Mouse (Mus musculus): Measurements from ENCODE around the gene Nudt1. TPM values are rescaled to one million over a fixed set of nuclear protein-coding genes. Genes with fewer than 3 reads are reported as not detected.

Gene Nudt1
- polyA plus RNA-seq, 1 experiment from 2014 or later = 22.4 TPM

DNA sequence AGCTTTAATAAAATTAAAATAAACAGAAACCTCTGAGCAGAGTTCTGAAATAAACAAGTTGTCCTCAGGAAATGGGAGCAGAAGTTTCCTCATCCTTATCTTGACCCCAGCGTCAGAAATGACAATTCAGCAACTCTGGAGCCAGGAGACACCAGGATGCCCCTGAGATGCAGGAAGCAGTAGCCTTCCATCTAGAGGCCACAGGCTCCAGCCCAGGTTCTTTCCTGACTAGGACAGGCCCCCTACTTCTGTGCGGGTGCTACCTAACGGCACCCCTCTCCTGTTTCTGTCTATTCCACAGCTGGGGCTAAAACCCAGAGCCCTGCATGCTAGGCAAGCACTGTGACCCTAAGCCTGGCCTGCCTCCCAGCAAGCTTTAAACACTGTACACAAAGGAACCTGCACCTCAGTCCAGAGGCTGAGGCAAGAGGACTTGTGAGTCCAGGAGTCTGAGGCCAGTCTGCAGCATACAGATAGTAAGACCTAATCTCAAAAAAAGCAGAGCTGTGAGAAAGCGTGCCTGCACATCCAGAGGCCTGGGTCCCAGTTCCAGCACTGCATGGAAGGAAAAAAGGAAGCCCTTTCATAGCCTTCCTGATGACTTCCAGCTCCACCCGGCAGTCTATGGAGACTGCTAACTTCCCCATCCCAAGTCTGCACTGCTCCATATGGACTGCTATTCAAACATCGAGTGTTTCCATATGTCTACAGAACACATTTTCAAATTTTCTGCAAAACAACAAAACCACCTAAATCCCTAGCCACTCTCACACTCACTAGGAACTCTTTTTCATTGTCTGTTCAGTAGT, 49.2 kb downstream of the Nudt1 start:
- no peaks in the 10 kb centered on the region for H3K36me3 ChIP-seq
- H3K4me1 ChIP-seq (replicated peaks) = peaks cover 6% of the 10 kb centered on the region
- no peak overlapping the region for H3K4me3 ChIP-seq
- peak overlapping the region; percentile 60; the same call in 1 of the 2 replicates for H3K27ac ChIP-seq
- no peak for ATAC-seq (replicated peaks; ENCODE audit: insufficient number of reproducible peaks, insufficient read depth, low FRiP score, low read depth)
- H3K27me3 ChIP-seq = no peaks in the 10 kb centered on the region
- no peaks in the 10 kb centered on the region for H3K9me3 ChIP-seq (replicated peaks)
- H3K4me2 ChIP-seq = no peak overlapping the region
- WGBS = 47% methylated on average over 6 of the region's 6 CpGs
- no peak overlapping the region for H3K9ac ChIP-seq

DNA sequence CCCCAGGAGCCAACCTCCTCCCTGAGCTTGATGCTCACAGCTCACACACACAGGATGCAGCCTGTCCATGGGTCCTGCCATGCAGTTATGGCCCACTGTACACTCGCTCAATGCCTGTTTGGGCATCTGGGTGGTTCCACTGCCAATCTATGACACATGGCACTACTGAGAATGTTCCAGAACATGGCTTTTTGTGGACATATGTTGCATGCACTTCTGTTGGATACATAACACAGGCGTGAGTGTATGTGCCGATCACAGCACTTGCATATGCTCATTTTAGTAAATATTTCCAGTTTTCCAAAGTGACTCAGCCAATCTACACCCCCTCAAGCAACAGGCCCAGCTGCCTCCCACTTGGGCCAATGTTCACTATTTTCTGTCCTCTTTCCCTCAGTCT, 50.2 kb downstream of the Nudt1 start:
- ATAC-seq (replicated peaks; ENCODE audit: insufficient number of reproducible peaks, insufficient read depth, low FRiP score, low read depth) = no peak
- Histone ChIP-seq H3K36me3 (no peaks in the 10 kb centered on the region), H3K4me2 (no peak overlapping the region), H3K4me1 (replicated peaks) (peaks cover 6% of the 10 kb centered on the region), H3K4me3 (no peak overlapping the region), H3K9me3 (replicated peaks) (no peaks in the 10 kb centered on the region), H3K27ac (no peak overlapping the region), H3K27me3 (no peaks in the 10 kb centered on the region), H3K9ac (no peak overlapping the region)
- 83% methylated on average over 3 of the region's 3 CpGs for WGBS

DNA sequence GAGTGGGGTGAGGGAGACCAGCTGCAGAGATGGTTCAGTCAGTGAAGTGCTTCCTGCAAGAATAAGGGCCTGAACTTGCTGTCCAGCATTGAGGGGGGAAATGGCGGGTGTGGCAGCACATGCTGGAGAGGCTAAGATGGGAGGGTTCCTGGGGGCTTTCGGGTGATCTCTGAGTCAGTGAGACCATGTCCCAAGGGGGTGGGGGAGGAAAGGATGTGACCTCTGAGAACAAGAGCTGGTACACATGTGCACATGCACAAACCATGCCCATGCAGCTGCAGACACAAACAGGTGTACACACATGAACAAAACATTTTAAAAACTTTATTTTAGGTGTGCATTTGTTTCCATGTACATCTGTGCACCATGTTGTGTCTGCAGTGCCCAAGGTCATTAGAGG, 52.3 kb downstream of the Nudt1 start:
- 69% methylated on average over 2 of the region's 2 CpGs for WGBS
- Histone ChIP-seq H3K27me3 (no peaks in the 10 kb centered on the region), H3K36me3 (no peaks in the 10 kb centered on the region), H3K4me2 (no peak overlapping the region), H3K4me3 (no peak overlapping the region), H3K27ac (no peak overlapping the region), H3K4me1 (replicated peaks) (peaks cover 15% of the 10 kb centered on the region), H3K9me3 (replicated peaks) (no peaks in the 10 kb centered on the region), H3K9ac (no peak overlapping the region)
- no peak for ATAC-seq (replicated peaks; ENCODE audit: insufficient number of reproducible peaks, insufficient read depth, low FRiP score, low read depth)

- H3K9me3 ChIP-seq (replicated peaks) = no peaks in the 10 kb centered on the region
- ATAC-seq (replicated peaks; ENCODE audit: insufficient number of reproducible peaks, insufficient read depth, low FRiP score, low read depth) = no peak
- 39% methylated on average over 3 of the region's 3 CpGs for WGBS
Observed at GRCm38 (mm10) chr5:140374226-140374625, 52.8 kb downstream of the Nudt1 start.

DNA sequence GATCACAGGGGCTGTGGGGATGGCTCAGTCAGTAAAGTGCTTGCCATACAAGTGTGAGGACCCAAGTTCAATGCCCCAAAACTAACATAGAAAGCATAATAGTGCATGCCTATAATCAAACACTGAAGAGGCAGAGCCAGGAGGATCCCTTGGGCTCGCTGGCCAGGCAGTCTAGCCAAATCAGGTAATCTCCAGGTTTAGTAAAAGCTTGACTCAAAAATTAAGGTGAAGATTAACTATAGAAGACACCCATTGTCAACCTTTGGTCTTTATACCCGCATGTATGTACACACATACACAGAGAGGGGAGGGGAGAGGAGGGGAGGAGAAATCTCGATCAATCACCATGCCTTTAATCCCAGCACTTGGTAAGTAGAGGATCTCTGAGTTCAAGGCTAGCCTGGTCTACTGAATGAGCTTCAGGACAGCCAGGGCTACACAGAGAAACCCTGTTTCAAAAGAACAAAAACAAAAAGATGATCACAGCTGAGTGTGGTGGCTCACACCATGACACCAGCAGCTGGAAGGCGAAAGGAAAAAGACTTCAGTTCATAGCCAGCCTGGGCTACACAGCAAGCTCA, 53.9 kb downstream of the Nudt1 start:
- H3K4me1 ChIP-seq (replicated peaks) = peaks cover 22% of the 10 kb centered on the region
- H3K27ac ChIP-seq = no peak overlapping the region
- H3K36me3 ChIP-seq = no peaks in the 10 kb centered on the region
- H3K4me2 ChIP-seq = no peak overlapping the region
- H3K9me3 ChIP-seq (replicated peaks) = no peaks in the 10 kb centered on the region
- H3K4me3 ChIP-seq = no peak overlapping the region
- no peaks in the 10 kb centered on the region for H3K27me3 ChIP-seq
- no peak for ATAC-seq (replicated peaks; ENCODE audit: insufficient number of reproducible peaks, insufficient read depth, low FRiP score, low read depth)
- no peak overlapping the region for H3K9ac ChIP-seq
- WGBS = 91% methylated on average over 4 of the region's 4 CpGs

More at GRCm38 (mm10) chr5:140374226-140374625, 52.8 kb downstream of the Nudt1 start:
- Histone ChIP-seq H3K27ac (no peak overlapping the region), H3K4me2 (no peak overlapping the region), H3K27me3 (no peaks in the 10 kb centered on the region), H3K4me3 (no peak overlapping the region), H3K36me3 (no peaks in the 10 kb centered on the region), H3K9ac (no peak overlapping the region), H3K4me1 (replicated peaks) (peaks cover 18% of the 10 kb centered on the region)

DNA sequence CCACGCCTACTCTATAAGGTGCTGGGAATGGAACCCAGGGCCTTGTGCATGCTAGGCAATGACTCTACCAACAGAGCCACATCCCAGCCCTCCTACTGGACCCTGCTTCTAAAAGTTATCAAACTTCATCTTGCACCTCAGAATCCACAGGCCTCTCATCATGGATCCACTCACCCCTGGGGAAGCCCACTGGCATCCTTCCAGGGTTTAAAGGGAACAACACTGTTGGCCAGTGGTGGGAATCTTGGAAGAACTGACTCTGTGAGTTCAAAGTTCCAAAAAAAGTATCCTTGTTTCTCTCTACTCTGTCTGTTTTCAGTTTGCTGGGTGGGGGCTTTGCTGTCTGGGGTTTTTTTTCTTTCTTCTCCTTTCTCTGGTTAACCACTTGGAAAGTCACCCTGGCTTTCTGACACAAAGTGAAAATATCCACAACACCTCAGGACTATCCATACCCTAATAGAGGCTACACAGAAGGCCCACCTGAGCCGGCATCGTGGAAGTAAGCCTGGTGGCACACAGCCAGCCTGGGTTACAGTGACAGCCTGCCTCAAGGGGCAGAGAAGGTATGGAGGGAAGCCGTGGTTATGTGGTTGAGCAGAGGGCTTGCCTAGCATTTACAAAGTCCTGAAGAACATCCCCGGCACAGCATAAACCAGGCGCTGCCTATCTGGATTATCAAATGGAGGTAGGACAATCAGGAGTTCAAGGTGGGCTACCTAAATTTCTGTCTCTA, 56.8 kb downstream of the Nudt1 start:
- 74% methylated on average over 6 of the region's 6 CpGs for WGBS
- ATAC-seq (replicated peaks; ENCODE audit: insufficient number of reproducible peaks, insufficient read depth, low FRiP score, low read depth) = no peak

DNA sequence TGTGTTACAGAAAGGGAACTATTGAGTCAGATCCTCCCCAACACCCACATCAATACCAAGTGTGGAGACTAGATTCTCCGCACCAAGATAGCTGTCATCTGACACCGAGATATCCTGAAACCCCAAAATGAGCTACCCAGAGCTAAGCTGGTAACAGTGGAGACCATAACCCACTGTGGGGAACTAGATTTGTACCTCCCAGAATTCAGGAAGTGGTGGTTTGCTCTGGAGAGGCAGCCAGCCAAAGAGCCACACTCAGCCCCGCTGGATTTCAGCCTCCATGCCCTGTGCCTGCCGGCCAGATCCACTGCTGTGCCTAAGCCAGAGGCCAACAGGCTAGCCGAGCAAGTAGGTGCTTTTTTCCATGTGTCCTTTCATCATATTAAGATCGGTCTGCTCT, 57.8 kb downstream of the Nudt1 start:
- Histone ChIP-seq H3K36me3 (no peaks in the 10 kb centered on the region), H3K4me1 (replicated peaks) (peaks cover 26% of the 10 kb centered on the region), H3K9me3 (replicated peaks) (no peaks in the 10 kb centered on the region), H3K4me2 (no peak overlapping the region), H3K27ac (no peak overlapping the region), H3K4me3 (no peak overlapping the region), H3K27me3 (no peaks in the 10 kb centered on the region), H3K9ac (no peak overlapping the region)
- 55% methylated on average over 6 of the region's 6 CpGs for WGBS
- no peak for ATAC-seq (replicated peaks; ENCODE audit: insufficient number of reproducible peaks, insufficient read depth, low FRiP score, low read depth)

More for the DNA sequence above, 56.8 kb downstream of the Nudt1 start:
- Histone ChIP-seq H3K4me3 (no peak overlapping the region), H3K9me3 (replicated peaks) (no peaks in the 10 kb centered on the region), H3K27me3 (no peaks in the 10 kb centered on the region), H3K27ac (no peak overlapping the region), H3K9ac (no peak overlapping the region), H3K4me1 (replicated peaks) (peaks cover 17% of the 10 kb centered on the region), H3K4me2 (no peak overlapping the region), H3K36me3 (no peaks in the 10 kb centered on the region)

- Histone ChIP-seq H3K4me1 (replicated peaks) (peaks cover 26% of the 10 kb centered on the region), H3K27ac (no peak overlapping the region), H3K9ac (no peak overlapping the region), H3K4me2 (no peak overlapping the region), H3K27me3 (no peaks in the 10 kb centered on the region), H3K4me3 (no peak overlapping the region), H3K36me3 (no peaks in the 10 kb centered on the region), H3K9me3 (replicated peaks) (no peaks in the 10 kb centered on the region)
- no peak for ATAC-seq (replicated peaks; ENCODE audit: insufficient number of reproducible peaks, insufficient read depth, low FRiP score, low read depth)
- WGBS = 68% methylated on average over 7 of the region's 7 CpGs
Observed at GRCm38 (mm10) chr5:140381156-140381555, 59.7 kb downstream of the Nudt1 start.

- Histone ChIP-seq H3K9ac (no peak overlapping the region), H3K27ac (no peak overlapping the region), H3K36me3 (no peaks in the 10 kb centered on the region), H3K27me3 (no peaks in the 10 kb centered on the region), H3K4me1 (replicated peaks) (peaks cover 27% of the 10 kb centered on the region), H3K9me3 (replicated peaks) (no peaks in the 10 kb centered on the region), H3K4me3 (no peak overlapping the region), H3K4me2 (no peak overlapping the region)
- no peak for ATAC-seq (replicated peaks; ENCODE audit: insufficient number of reproducible peaks, insufficient read depth, low FRiP score, low read depth)
- WGBS = 84% methylated on average over 6 of the region's 6 CpGs
Observed at GRCm38 (mm10) chr5:140382688-140383087, 61.2 kb downstream of the Nudt1 start.

DNA sequence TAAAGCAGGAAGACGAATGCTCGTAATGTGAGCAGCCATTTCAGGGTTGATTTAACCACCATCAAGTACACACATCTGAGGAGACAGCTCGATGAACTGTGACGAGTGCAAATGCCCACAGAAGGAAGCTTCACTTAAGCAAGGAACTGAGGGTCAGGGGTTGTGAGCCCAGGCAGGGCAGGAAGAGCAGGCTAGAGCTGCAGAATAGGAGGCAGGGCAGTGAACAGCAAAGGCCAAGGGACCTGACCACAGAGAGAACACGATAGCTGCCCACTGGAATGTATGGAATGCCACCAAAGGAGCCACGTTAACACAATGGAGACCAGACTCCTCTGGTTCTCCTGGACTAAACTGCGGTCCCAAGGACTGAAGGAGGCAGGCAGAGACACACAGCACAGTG, 62.1 kb downstream of the Nudt1 start:
- Histone ChIP-seq H3K9ac (peak overlapping the region; percentile 37; the same call in 1 of the 2 replicates), H3K4me2 (peak overlapping the region; percentile 48), H3K9me3 (replicated peaks) (no peaks in the 10 kb centered on the region), H3K27ac (peak overlapping the region; percentile 76), H3K36me3 (no peaks in the 10 kb centered on the region), H3K4me3 (no peak overlapping the region), H3K4me1 (replicated peaks) (peaks cover 28% of the 10 kb centered on the region), H3K27me3 (no peaks in the 10 kb centered on the region)
- ATAC-seq (replicated peaks; ENCODE audit: insufficient number of reproducible peaks, insufficient read depth, low FRiP score, low read depth) = peak; percentile 70
- WGBS = 16% methylated on average over 7 of the region's 7 CpGs

GRCm38 (mm10) chr5:140384462-140384861, 63.0 kb downstream of the Nudt1 start:
- no peaks in the 10 kb centered on the region for H3K27me3 ChIP-seq
- peak overlapping the region; percentile 76; the same call in 1 of the 2 replicates for H3K27ac ChIP-seq
- no peak overlapping the region for H3K4me2 ChIP-seq
- H3K9ac ChIP-seq = no peak overlapping the region
- H3K4me1 ChIP-seq (replicated peaks) = peaks cover 25% of the 10 kb centered on the region
- H3K4me3 ChIP-seq = no peak overlapping the region
- no peaks in the 10 kb centered on the region for H3K9me3 ChIP-seq (replicated peaks)
- no peaks in the 10 kb centered on the region for H3K36me3 ChIP-seq
- WGBS = 89% methylated on average over 1 of the region's 1 CpGs
- no peak for ATAC-seq (replicated peaks; ENCODE audit: insufficient number of reproducible peaks, insufficient read depth, low FRiP score, low read depth)
